Mouse (Mus musculus): Measurements from ENCODE around the gene Prtg. TPM values are rescaled to one million over a fixed set of nuclear protein-coding genes. Genes with fewer than 3 reads are reported as not detected.

Gene Prtg
- polyA plus RNA-seq, 1 experiment = not detected

DNA sequence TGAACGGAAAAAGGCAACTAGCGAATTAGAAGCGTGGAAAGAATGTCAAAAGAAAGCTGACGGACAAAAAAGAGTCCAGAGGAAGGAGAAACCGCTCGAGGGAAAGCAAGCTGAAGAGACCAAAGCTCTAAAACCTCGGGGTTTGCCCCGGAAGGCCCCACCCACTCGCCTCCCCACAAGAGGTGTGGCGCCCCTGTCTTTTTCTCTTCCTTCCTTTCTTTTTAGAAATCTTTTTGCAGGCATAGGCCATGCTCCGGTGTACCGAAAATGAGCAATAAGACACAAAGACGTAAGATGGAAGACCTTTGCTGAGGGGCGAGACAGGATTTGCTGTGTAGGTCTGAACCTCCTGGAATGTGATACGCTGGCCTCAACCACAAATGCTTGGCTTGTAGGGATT is 155.3 kb downstream of the Prtg start:
- TF ChIP-seq GATA1 (IDR thresholded peaks at IDR 0.05; ENCODE audit: low read length) (no peak), TAL1 (IDR thresholded peaks at IDR 0.05; ENCODE audit: low read length) (no peak)
- Histone ChIP-seq H3K9me3 (ENCODE audit: control insufficient read depth, low read length) (no peaks in the 10 kb centered on the region), H3K4me3 (replicated peaks) (no peak overlapping the region), H3K36me3 (ENCODE audit: control insufficient read depth) (no peaks in the 10 kb centered on the region), H3K4me1 (ENCODE audit: control insufficient read depth) (peaks cover 16% of the 10 kb centered on the region), H3K27me3 (ENCODE audit: control insufficient read depth) (no peaks in the 10 kb centered on the region)

Other genes with a start within 250 kb of the Prtg start
- 1.3 and 1.8 TPM in 2 replicates for gene Nedd4, start 144.5 kb upstream of the Prtg start, polyA plus RNA-seq (2012)
- not detected in 2 replicates for gene Pygo1, start 118.8 kb downstream of the Prtg start, polyA plus RNA-seq (2012)
- not detected in 2 replicates for gene Dyx1c1, start 151.9 kb downstream of the Prtg start, polyA plus RNA-seq (2012)
- 0.01 and 0.04 TPM in 2 replicates for gene Gm44503, start 152.0 kb downstream of the Prtg start, polyA plus RNA-seq (2012)
- gene Ccpg1os, start 178.5 kb downstream of the Prtg start, polyA plus RNA-seq (2012) = 0.05 TPM in 1 of 2 replicates, not detected in the other
- 0.47 and 0.51 TPM in 2 replicates for gene Ccpg1, start 178.6 kb downstream of the Prtg start, polyA plus RNA-seq (2012)
- gene Pigb, start 233.5 kb downstream of the Prtg start, polyA plus RNA-seq (2012) = 0.01 and 0.05 TPM in 2 replicates
- gene Rab27a, start 238.0 kb downstream of the Prtg start, polyA plus RNA-seq (2012) = 0.06 TPM in 1 of 2 replicates, not detected in the other